Mouse (Mus musculus) embryonic facial prominence, embryonic 15.5 days (tissue): Measurements from ENCODE around the gene H2-T3. TPM values are rescaled to one million over a fixed set of nuclear protein-coding genes. Genes with fewer than 3 reads are reported as not detected.
"Not testable (repeated sequence)": the region's sequence is repeated elsewhere in the genome, so short reads cannot be mapped to it uniquely, and the experiment has no call there.

Source experiments
- ATAC-seq: fragments of 200-750 bp; cut with Nextera tagmentation; 2 replicates; pipeline ENCODE4 v1.8.0; 2017; ENCODE audit warnings: low read depth, moderate TSS enrichment; ENCODE audit not compliant: insufficient number of reproducible peaks, low FRiP score, low TSS enrichment
- H3K27ac ChIP-seq: fragments of 300-500 bp; sonication (generic); replicated peaks from 2 replicates; pipeline ENCODE4 v1.5.1; 2015; ENCODE audit warnings: mild to moderate bottlenecking, inconsistent platforms
- H3K27me3 ChIP-seq: fragments of 300-500 bp; sonication (generic); 2 replicates; pipeline ENCODE4 v1.6.1; 2015; ENCODE audit warnings: inconsistent platforms
- H3K36me3 ChIP-seq: fragments of 300-500 bp; sonication (generic); 2 replicates; pipeline ENCODE4 v1.6.1; 2015; ENCODE audit warnings: mild to moderate bottlenecking, inconsistent platforms
- H3K4me1 ChIP-seq: fragments of 300-500 bp; sonication (generic); 2 replicates; pipeline ENCODE4 v1.6.1; 2015; ENCODE audit warnings: inconsistent platforms
- H3K4me2 ChIP-seq: fragments of 300-500 bp; sonication (generic); replicated peaks from 2 replicates; pipeline ENCODE4 v1.6.1; 2015; ENCODE audit warnings: mild to moderate bottlenecking, inconsistent platforms
- H3K4me3 ChIP-seq: fragments of 300-500 bp; sonication (generic); replicated peaks from 2 replicates; pipeline ENCODE4 v1.5.1; 2015; ENCODE audit warnings: mild to moderate bottlenecking, inconsistent platforms
- H3K9ac ChIP-seq: fragments of 300-500 bp; sonication (generic); 2 replicates; pipeline ENCODE4 v1.6.1; 2015; ENCODE audit warnings: inconsistent platforms
- H3K9me3 ChIP-seq: fragments of 300-500 bp; sonication (generic); replicated peaks from 2 replicates; pipeline ENCODE4 v1.6.1; 2016; ENCODE audit warnings: inconsistent platforms
- WGBS: fragments of 180-500 bp; shearing (Covaris S2); methylation state at CpG from one replicate; pipeline ENCODE4 v1.1.7; 2015; 5-methylcytosine and 5-hydroxymethylcytosine counted together
- polyA plus RNA-seq: library from polyadenylated mRNA; unstranded; fragments of >200 nt; fragmentation: Nextera tagmentation; extraction: Ambion mirVana; gene quantifications from 2 replicates; pipeline ENCODE4 v1.2.1, GENCODE M21; 2015

The H2-T3 gene
- not detected in 2 replicates for polyA plus RNA-seq

- ATAC-seq: no peak
- no peak within 1 kb of the TSS for H3K4me3 ChIP-seq
- no peak within 1 kb of the TSS for H3K9ac ChIP-seq
- peaks cover 54% of the 10 kb centered on the region for H3K27me3 ChIP-seq
- H3K27ac ChIP-seq: no peak within 1 kb of the TSS
- no peak within 1 kb of the TSS for H3K4me2 ChIP-seq
- H3K9me3 ChIP-seq: no peaks in the 10 kb centered on the region
- 54% methylated on average over 2 of the region's 2 CpGs for WGBS
- H3K36me3 ChIP-seq: no peaks in the 10 kb centered on the region
- no peaks in the 10 kb centered on the region for H3K4me1 ChIP-seq
These were observed at the start of gene H2-T3 for GRCm38 (mm10) chr17:36190169-36190507. TSS of gene H2-T3 (minus strand) at chr17:36190287.

GRCm38 (mm10) chr17:36237321-36237921 lies 47.3 kb upstream of the H2-T3 start:
- H3K27me3 ChIP-seq: peaks cover 34% of the 10 kb centered on the region
- H3K4me1 ChIP-seq: peaks cover 14% of the 10 kb centered on the region
- no peak overlapping the region for H3K9ac ChIP-seq
- H3K27ac ChIP-seq: no peak overlapping the region
- H3K36me3 ChIP-seq: no peaks in the 10 kb centered on the region
- H3K4me3 ChIP-seq: peak overlapping the region; percentile 37
- H3K4me2 ChIP-seq: peak overlapping the region; percentile 60
- peak; percentile 69; the same call in 1 of the 2 replicates for ATAC-seq
- no peaks in the 10 kb centered on the region for H3K9me3 ChIP-seq
- 2% methylated on average over 27 of the region's 27 CpGs for WGBS

- WGBS: 20% methylated on average over 9 of the region's 9 CpGs
These were observed 45.2 kb upstream of the H2-T3 start for GRCm38 (mm10) chr17:36235300-36235699.

GRCm38 (mm10) chr17:36233572-36233971 lies 43.5 kb upstream of the H2-T3 start:
- Histone ChIP-seq H3K27me3 (peaks cover 51% of the 10 kb centered on the region), H3K4me1 (peaks cover 7% of the 10 kb centered on the region), H3K9ac (no peak overlapping the region), H3K36me3 (no peaks in the 10 kb centered on the region), H3K27ac (no peak overlapping the region), H3K9me3 (no peaks in the 10 kb centered on the region), H3K4me2 (no peak overlapping the region), H3K4me3 (no peak overlapping the region)
- 67% methylated on average over 5 of the region's 5 CpGs for whole genome bisulfite sequencing
- ATAC-seq: no peak

More at GRCm38 (mm10) chr17:36235300-36235699, 45.2 kb upstream of the H2-T3 start:
- H3K27me3 ChIP-seq: peaks cover 38% of the 10 kb centered on the region
- H3K4me2 ChIP-seq, H3K9me3 ChIP-seq, H3K9ac ChIP-seq, H3K27ac ChIP-seq, ATAC-seq, H3K4me3 ChIP-seq, H3K36me3 ChIP-seq, H3K4me1 ChIP-seq: not testable (repeated sequence)

- Histone ChIP-seq H3K36me3 (no peaks in the 10 kb centered on the region), H3K4me2 (no peak overlapping the region), H3K9me3 (no peaks in the 10 kb centered on the region), H3K4me3 (no peak overlapping the region), H3K4me1 (no peaks in the 10 kb centered on the region), H3K27me3 (peaks cover 54% of the 10 kb centered on the region), H3K9ac (no peak overlapping the region), H3K27ac (no peak overlapping the region)
- no peak for ATAC-seq
- WGBS: 9% methylated on average over 35 of the region's 36 CpGs
These were observed 41.2 kb upstream of the H2-T3 start for GRCm38 (mm10) chr17:36231318-36231717.

GRCm38 (mm10) chr17:36229046-36229445 lies 39.0 kb upstream of the H2-T3 start:
- Histone ChIP-seq H3K9me3 (no peaks in the 10 kb centered on the region), H3K9ac (no peak overlapping the region), H3K27ac (no peak overlapping the region), H3K27me3 (peaks cover 67% of the 10 kb centered on the region), H3K4me1 (no peaks in the 10 kb centered on the region), H3K4me2 (no peak overlapping the region), H3K4me3 (no peak overlapping the region), H3K36me3 (no peaks in the 10 kb centered on the region)
- ATAC-seq: no peak
- 20% methylated on average over 5 of the region's 5 CpGs for WGBS

- no peaks in the 10 kb centered on the region for H3K9me3 ChIP-seq
- no peak overlapping the region for H3K27ac ChIP-seq
- H3K27me3 ChIP-seq: peaks cover 65% of the 10 kb centered on the region
- WGBS: 11% methylated on average over 8 of the region's 8 CpGs
- H3K9ac ChIP-seq: no peak overlapping the region
- H3K4me2 ChIP-seq: no peak overlapping the region
- ATAC-seq: no peak
- no peaks in the 10 kb centered on the region for H3K36me3 ChIP-seq
- H3K4me1 ChIP-seq: no peaks in the 10 kb centered on the region
- no peak overlapping the region for H3K4me3 ChIP-seq
These were observed 36.8 kb upstream of the H2-T3 start for GRCm38 (mm10) chr17:36226921-36227320.

- H3K4me3 ChIP-seq: no peak overlapping the region
- no peaks in the 10 kb centered on the region for H3K9me3 ChIP-seq
- H3K27ac ChIP-seq: no peak overlapping the region
- H3K27me3 ChIP-seq: peaks cover 73% of the 10 kb centered on the region
- ATAC-seq: no peak
- no peak overlapping the region for H3K4me2 ChIP-seq
- no peak overlapping the region for H3K9ac ChIP-seq
- H3K36me3 ChIP-seq: no peaks in the 10 kb centered on the region
- WGBS: 7% methylated on average over 9 of the region's 9 CpGs
- H3K4me1 ChIP-seq: no peaks in the 10 kb centered on the region
These were observed 35.2 kb upstream of the H2-T3 start for GRCm38 (mm10) chr17:36225231-36225824.

GRCm38 (mm10) chr17:36224451-36224850 lies 34.4 kb upstream of the H2-T3 start:
- Histone ChIP-seq H3K4me1 (no peaks in the 10 kb centered on the region), H3K27ac (no peak overlapping the region), H3K27me3 (peaks cover 67% of the 10 kb centered on the region), H3K9me3 (no peaks in the 10 kb centered on the region), H3K4me2 (no peak overlapping the region), H3K36me3 (no peaks in the 10 kb centered on the region), H3K4me3 (no peak overlapping the region), H3K9ac (no peak overlapping the region)
- WGBS: 43% methylated on average over 3 of the region's 3 CpGs
- ATAC-seq: no peak

- no peak overlapping the region for H3K27ac ChIP-seq
- H3K9ac ChIP-seq: no peak overlapping the region
- no peak for ATAC-seq
- H3K4me1 ChIP-seq: 0 out of 2 replicates have a peak, but pooled peaks cover 4% of the 10 kb centered on the region
- H3K27me3 ChIP-seq: peaks cover 63% of the 10 kb centered on the region
- H3K9me3 ChIP-seq: no peaks in the 10 kb centered on the region
- H3K36me3 ChIP-seq: no peaks in the 10 kb centered on the region
- no peak overlapping the region for H3K4me3 ChIP-seq
- no peak overlapping the region for H3K4me2 ChIP-seq
- WGBS: 20% methylated on average over 5 of the region's 5 CpGs
These were observed 28.6 kb upstream of the H2-T3 start for GRCm38 (mm10) chr17:36218594-36219155.

GRCm38 (mm10) chr17:36215586-36215985 lies 25.5 kb upstream of the H2-T3 start:
- H3K36me3 ChIP-seq: no peaks in the 10 kb centered on the region
- no peak overlapping the region for H3K4me2 ChIP-seq
- H3K4me3 ChIP-seq: no peak overlapping the region
- H3K9me3 ChIP-seq: no peaks in the 10 kb centered on the region
- H3K4me1 ChIP-seq: 0 out of 2 replicates have a peak, but pooled peaks cover 4% of the 10 kb centered on the region
- ATAC-seq: no peak
- no peak overlapping the region for H3K27ac ChIP-seq
- H3K9ac ChIP-seq: no peak overlapping the region
- 3% methylated on average over 20 of the region's 20 CpGs for WGBS
- peaks cover 69% of the 10 kb centered on the region for H3K27me3 ChIP-seq

GRCm38 (mm10) chr17:36206846-36207245 lies 16.8 kb upstream of the H2-T3 start:
- no peak for ATAC-seq
- Histone ChIP-seq H3K4me1 (peaks cover 11% of the 10 kb centered on the region), H3K36me3 (no peaks in the 10 kb centered on the region), H3K9me3 (no peaks in the 10 kb centered on the region), H3K4me2 (no peak overlapping the region), H3K27me3 (peaks cover 53% of the 10 kb centered on the region), H3K4me3 (no peak overlapping the region), H3K27ac (no peak overlapping the region), H3K9ac (no peak overlapping the region)
